Mouse (Mus musculus) adrenal gland, postnatal 25 days (tissue): Measurements from ENCODE around the gene Polrmt. TPM values are rescaled to one million over a fixed set of nuclear protein-coding genes. Genes with fewer than 3 reads are reported as not detected.
"Not testable (repeated sequence)": the region's sequence is repeated elsewhere in the genome, so short reads cannot be mapped to it uniquely, and the experiment has no call there.

ENCODE experiments used
- DNase-seq: peaks from one replicate; pipeline ENCODE4 v3.0.0; 2021; ENCODE audit warnings: mixed read lengths
- total RNA-seq: library from RNA; stranded (reverse); gene quantifications from 2 replicates; pipeline ENCODE4 v1.2.3, GENCODE M21; 2021

The Polrmt gene
- total RNA-seq, 1 experiment from 2014 or later = 70.4 TPM

DNA sequence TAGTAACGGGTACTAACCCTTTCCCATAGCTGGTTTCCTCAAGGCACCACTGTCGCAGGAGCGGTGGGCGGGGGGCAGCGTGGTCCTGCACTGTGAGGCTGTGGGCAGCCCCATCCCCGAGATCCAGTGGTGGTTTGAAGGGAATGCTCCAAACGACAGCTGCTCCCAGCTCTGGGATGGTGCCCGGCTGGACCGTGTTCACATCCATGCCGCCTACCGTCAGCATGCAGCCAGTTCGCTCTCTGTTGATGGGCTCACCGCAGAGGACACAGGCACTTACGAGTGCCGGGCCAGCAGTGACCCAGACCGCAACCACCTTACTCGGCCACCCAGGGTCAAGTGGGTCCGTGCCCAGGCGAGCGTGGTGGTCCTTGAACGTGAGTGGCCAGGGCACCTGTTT is 37.7 kb downstream of the Polrmt start:
- no peak for DNase-seq

DNA sequence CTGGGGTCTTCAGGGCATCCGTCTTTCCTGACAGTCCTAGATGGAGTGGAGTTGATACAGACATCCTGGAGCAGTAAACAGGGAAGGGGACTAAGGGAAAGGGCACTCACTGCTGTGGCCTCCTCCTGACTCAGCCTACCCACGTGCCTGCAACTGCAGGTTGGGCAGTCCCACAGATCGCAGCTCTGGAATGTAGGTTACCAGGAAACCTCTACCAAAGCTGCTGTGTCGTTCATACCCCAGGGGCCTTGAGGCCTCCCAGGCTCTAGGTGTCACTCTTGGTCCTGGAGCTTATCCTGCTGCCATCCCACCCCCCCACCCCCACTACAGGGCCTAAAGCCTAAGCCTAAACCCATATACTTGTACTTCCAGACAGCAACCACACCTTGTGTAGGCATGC is 38.6 kb downstream of the Polrmt start:
- DNase-seq = no peak

- no peak for DNase-seq
These were observed 39.2 kb downstream of the Polrmt start for GRCm38 (mm10) chr10:79707162-79707561.

DNA sequence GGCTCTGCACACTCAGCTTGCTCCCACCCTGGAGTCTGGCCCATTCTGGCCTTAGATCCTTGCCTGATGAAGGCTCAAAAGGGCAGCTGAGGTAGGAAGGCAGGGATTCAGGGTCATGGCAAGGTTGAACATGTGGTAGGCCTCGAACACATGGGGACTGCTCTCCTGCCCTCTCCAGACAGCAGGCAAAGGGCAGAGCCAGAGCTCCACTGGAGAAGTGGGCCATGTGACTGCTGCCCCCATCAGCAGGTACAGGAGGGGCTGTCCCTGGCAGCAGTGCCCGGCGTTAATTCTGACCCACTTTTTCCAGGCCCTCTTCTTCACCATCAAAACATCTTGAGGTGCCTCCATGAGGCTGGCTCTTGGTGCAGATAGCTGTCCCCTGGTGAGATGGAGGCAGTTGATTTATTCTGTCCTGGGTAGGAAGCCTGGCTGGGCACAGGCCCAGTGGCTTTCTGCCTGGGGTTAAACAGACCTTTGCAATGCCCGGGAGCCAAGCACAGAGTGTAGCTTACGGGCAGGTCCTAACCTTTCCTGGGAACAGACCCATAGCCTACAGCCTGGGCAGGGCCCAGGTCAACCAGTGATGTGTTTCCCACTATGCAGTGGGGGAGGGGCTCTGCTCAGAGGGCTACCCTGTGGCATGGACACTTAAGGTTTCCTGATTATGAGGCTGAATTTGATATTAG is 39.8 kb downstream of the Polrmt start:
- DNase-seq = no peak

DNA sequence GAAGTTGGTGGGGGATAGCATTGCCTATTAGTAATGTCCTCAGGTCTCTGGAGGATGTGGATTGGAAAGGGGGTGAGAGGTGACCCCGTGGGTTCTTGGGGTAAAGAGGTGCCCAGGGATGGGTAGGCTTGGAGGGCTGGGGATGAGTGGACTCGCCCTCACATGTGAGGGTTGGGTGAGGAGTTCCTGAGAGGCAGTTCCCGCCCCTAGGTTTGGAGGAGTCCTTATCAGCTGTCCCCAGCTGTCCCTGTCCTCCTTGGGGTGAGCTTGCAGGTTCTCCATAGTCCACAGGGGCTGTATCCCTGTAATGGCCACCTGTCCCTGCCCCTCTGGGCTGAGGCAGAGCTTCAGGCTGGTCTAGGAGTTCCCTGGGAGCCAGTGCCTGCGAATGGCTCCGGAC is 40.4 kb downstream of the Polrmt start:
- DNase-seq = no peak

- DNase-seq = no peak
These were observed 41.4 kb downstream of the Polrmt start for GRCm38 (mm10) chr10:79704970-79705360.

GRCm38 (mm10) chr10:79704065-79704969 is 42.1 kb downstream of the Polrmt start, which contains the start of gene Bsg:
Bsg (plus strand) TSS chr10:79704491.
- peak; percentile 99 for DNase-seq

- DNase-seq = no peak
These were observed 42.8 kb downstream of the Polrmt start for GRCm38 (mm10) chr10:79703541-79703940.

DNA sequence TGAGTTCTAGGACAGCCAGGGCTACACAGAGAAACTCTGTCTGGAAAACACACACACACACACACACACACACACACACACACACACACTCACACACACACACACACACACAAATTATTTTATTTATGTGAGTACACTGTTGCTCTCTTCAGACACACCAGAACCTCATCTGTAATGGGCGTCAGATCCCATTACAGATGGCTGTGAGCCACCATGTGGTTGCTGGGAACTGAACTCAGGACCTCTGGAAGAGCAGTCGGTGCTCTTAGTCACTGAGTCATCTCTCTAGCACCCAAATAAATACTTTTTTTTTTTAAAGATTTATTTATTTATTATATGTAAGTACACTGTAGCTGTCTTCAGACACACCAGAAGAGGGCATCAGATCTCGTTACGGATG is 43.4 kb downstream of the Polrmt start:
- not testable (repeated sequence) for DNase-seq

- no peak for DNase-seq
These were observed 44.8 kb downstream of the Polrmt start for GRCm38 (mm10) chr10:79701443-79702129.

DNA sequence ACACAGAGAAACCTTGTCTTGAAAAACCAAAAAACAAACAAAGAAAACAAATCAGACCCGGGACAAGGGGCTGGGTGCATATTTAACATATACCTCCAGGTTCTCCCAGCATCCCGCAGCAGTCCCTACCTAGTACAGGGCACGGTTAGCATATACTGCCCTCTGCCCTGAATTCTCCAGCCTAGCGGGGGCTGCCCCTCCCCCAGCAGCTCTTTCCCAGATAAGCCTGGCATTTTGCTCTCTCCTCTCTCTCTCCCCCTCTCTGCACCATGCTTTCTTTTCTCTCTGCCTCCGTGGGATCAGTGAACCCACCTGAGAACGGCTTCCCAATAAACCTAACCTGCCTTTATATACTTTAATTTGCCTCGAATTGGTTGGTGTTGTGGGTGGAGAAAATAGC is 45.7 kb downstream of the Polrmt start:
- no peak for DNase-seq

GRCm38 (mm10) chr10:79698459-79698858 is 47.9 kb downstream of the Polrmt start:
- DNase-seq = no peak

DNA sequence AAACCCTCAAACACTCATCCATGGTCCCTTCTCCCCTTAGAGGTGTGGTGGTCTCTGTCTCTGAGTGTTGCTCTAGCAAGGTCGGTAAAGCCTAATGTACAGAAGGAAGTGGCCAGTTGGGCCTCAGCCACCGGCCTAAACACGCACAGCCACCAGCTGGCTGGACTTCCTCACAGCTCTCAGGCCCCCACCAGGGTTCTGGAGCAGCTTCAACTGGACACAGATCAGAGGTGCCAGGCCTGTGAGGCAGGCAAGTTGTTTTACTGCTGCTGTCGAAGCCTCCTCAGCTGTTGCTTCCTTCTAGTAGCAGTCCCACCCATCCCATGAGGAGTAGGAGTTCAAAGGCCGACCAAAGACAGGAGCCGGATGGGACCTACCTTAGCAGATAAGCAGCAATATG is 48.5 kb downstream of the Polrmt start:
- no peak for DNase-seq

DNA sequence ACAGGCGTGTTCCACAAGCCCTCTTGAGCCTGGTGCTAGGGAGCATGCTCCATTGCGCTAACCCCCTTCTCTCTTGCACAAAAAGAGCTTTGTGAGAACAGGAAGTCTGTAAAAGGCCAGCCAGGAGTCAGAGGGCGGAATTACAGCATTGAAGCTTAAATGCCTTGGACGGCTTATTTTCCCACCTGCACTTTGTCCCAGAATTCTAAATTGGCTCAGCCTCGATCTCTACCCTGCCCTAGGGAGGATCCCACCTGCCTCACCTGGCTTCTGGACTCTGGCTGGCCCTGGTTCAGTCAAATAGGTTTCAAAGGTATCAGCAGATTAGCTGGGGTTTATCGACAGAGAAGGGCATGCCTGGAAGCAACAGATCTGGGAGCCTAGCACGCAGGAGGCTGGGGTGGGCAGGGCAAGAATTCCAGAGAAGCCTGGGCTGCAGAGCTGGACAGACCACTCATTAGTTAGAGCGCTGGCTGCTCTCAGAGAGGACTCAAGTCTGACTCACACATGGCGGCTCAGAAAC is 50.2 kb downstream of the Polrmt start:
- DNase-seq = no peak

DNA sequence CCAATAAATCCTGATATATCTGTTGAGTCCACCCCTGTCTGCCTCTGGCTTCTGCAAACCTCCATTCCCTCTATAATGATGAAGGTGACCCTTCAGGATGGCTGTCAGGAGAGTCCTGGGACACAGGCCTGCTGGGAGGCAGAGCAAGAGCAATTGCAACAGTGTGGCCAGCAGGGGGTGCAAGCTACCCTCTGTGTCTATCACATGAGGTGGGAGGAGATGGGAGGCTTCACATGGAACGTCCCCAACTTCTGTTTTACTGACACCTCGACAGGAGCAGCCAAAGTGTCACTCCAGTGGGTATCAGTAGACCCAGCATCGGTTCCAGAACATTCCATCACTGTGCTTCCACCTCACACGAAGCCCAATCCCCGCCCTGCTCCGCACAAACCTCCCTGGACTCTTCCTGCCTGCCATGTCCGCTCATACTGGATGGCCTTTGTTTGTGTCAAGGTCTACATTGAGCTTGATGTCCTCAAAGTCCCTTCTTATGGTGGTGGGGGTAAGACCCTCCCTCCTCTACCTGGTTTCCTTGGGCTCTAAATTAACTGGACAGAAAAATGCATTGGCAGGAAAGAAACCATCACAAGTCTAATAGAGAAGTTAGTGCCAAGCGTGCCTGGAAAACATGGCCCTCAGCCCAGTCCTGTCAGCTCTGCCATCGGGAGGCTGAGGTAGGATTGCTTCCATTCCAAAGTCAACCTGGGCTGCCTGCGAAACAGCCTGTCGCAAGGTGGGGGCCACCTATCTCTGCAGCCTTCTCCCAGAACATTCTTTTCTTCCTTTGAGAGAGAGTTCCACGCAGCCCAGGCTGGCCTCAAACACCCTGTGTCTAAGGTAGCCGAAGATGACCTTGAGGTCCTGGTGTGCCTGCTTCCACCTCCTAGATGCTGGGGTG is 50.9 kb downstream of the Polrmt start:
- peak; percentile 85 for DNase-seq

DNA sequence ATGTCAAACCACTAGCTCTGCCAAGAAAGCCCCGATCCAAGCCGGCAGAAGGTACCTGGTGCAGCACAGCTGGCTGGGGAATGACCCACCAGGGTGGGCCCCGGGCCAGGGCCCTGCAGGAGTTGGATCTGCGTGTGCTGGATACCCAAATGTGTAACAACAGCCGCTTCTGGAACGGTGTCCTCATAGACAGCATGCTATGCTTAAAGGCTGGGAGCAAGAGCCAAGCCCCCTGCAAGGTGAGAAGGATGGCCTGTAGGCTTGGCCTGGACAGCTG is 52.1 kb downstream of the Polrmt start:
- no peak for DNase-seq

DNA sequence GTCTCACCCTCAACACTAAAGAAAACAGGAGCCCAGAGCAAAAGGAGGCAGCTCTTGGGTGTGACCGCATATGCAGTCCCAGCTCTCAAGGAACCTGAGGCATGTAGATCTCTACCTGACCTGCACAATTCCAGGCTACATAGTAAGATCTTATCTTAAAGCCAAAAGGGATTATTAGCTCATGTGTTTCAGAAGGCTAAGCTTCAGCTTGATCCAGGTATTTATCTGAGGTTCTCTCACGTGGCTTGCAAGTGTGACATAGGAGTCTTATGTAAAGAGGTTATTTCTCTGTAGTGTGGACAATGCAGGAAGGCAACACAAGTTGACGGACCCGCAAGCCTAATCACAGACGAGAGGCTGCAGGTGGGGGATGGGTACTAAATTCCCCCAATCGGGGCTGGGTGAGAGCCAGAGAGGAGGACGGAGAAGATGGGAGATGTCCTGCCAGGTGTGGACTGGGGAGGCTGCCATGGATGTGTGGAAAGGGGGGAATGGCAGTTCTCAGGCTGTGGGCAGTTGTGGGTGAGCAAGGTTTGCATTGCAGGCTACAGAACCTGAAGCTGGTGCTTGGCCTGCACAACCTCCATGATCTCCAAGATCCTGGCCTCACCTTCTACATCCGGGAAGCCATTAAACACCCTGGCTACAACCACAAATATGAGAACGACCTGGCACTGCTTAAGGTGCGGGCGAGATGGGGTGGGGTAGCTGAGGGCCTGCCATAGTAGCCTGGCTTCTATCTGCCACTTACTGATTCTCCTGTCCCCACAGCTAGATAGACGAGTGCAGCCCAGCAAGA is 52.6 kb downstream of the Polrmt start:
- DNase-seq = no peak

GRCm38 (mm10) chr10:79691986-79692548 is 54.3 kb downstream of the Polrmt start:
- no peak for DNase-seq

GRCm38 (mm10) chr10:79689178-79689577 is 57.2 kb downstream of the Polrmt start:
- DNase-seq = no peak

GRCm38 (mm10) chr10:79688720-79689119 is 57.7 kb downstream of the Polrmt start, which contains the start of gene Gzmm:
Gzmm (plus strand) TSS chr10:79689020.
- no peak for DNase-seq

DNA sequence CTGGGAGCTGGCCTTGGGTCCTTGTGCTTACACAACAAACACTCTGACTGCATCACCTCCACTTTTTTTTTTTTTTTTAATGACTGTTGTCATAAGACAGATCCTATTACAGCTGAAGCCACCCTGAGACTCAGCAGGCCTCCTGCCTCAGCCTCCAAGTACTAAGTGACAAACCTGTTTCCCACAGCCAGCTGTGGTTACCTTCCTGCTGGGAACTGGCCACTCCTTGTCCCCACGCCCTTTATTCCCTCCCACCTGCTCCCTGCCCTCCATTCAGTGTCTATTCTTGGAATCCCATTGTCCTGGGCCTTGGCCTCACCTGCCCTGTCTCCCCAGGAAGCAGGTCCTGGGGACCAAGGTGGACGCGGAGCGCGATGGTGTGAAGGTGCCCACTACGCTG is 58.9 kb downstream of the Polrmt start:
- DNase-seq = no peak
